Mouse (Mus musculus): ENCODE results near the gene Dtnb. TPM values are rescaled to one million over a fixed set of nuclear protein-coding genes. Genes with fewer than 3 reads are reported as not detected.
A peak's percentile ranks its signal among the peaks of the same experiment; 100 is the strongest.

The Dtnb gene
- polyA plus RNA-seq, 1 experiment from 2014 or later = 12.6 TPM

- 81% methylated on average over 4 of the region's 4 CpGs for WGBS
These were observed 8.5 kb upstream of the Dtnb start for GRCm38 (mm10) chr12:3563659-3564058.

GRCm38 (mm10) chr12:3568461-3568991 is 3.7 kb upstream of the Dtnb start:
- no peaks in the 10 kb centered on the region for H3K4me1 ChIP-seq (replicated peaks; ENCODE audit: control insufficient read depth, insufficient read depth)
- DNase-seq (ENCODE audit: low spot score) = no peak

More at GRCm38 (mm10) chr12:3563659-3564058, 8.5 kb upstream of the Dtnb start:
- TF ChIP-seq CTCF (IDR thresholded peaks at IDR 0.05; ENCODE audit: low read depth) (no peak), EP300 (optimal IDR thresholded peaks at IDR 0.05) (no peak)
- Histone ChIP-seq H3K9me3 (ENCODE audit: control insufficient read depth, low read length) (no peaks in the 10 kb centered on the region), H3K27ac (replicated peaks) (no peak overlapping the region), H3K36me3 (ENCODE audit: control insufficient read depth, insufficient read depth, low read length) (no peaks in the 10 kb centered on the region), H3K4me3 (ENCODE audit: low read depth, low read length) (no peak overlapping the region), H3K27me3 (ENCODE audit: control insufficient read depth, insufficient read depth, low read length) (no peaks in the 10 kb centered on the region), H3K4me2 (replicated peaks; ENCODE audit: low read depth) (no peak overlapping the region), H3K9ac (ENCODE audit: low read length) (no peak overlapping the region), H3K4me1 (replicated peaks; ENCODE audit: control insufficient read depth, insufficient read depth) (no peaks in the 10 kb centered on the region)
- ATAC-seq (ENCODE audit: low FRiP score, low TSS enrichment) = no peak
- no peak for DNase-seq (ENCODE audit: low spot score)

GRCm38 (mm10) chr12:3570711-3571400 is 1.3 kb upstream of the Dtnb start:
- Histone ChIP-seq H3K9me3 (ENCODE audit: control insufficient read depth, low read length) (no peaks in the 10 kb centered on the region), H3K27me3 (ENCODE audit: control insufficient read depth, insufficient read depth, low read length) (no peaks in the 10 kb centered on the region), H3K36me3 (ENCODE audit: control insufficient read depth, insufficient read depth, low read length) (no peaks in the 10 kb centered on the region), H3K4me1 (replicated peaks; ENCODE audit: control insufficient read depth, insufficient read depth) (no peaks in the 10 kb centered on the region), H3K27ac (replicated peaks) (no peak overlapping the region), H3K4me3 (ENCODE audit: low read depth, low read length) (no peak overlapping the region), H3K9ac (ENCODE audit: low read length) (no peak overlapping the region), H3K4me2 (replicated peaks; ENCODE audit: low read depth) (no peak overlapping the region)
- no peak for TF ChIP-seq EP300 (optimal IDR thresholded peaks at IDR 0.05)
- TF ChIP-seq CTCF (IDR thresholded peaks at IDR 0.05; ENCODE audit: low read depth) = no peak
- ATAC-seq (ENCODE audit: low FRiP score, low TSS enrichment) (no peak), DNase-seq (ENCODE audit: low spot score) (no peak)
- WGBS = 79% methylated on average over 4 of the region's 4 CpGs

More at GRCm38 (mm10) chr12:3568461-3568991, 3.7 kb upstream of the Dtnb start:
- Histone ChIP-seq H3K4me2 (replicated peaks; ENCODE audit: low read depth) (no peak overlapping the region), H3K36me3 (ENCODE audit: control insufficient read depth, insufficient read depth, low read length) (no peaks in the 10 kb centered on the region), H3K9ac (ENCODE audit: low read length) (no peak overlapping the region), H3K27ac (replicated peaks) (no peak overlapping the region), H3K9me3 (ENCODE audit: control insufficient read depth, low read length) (no peaks in the 10 kb centered on the region), H3K27me3 (ENCODE audit: control insufficient read depth, insufficient read depth, low read length) (no peaks in the 10 kb centered on the region), H3K4me3 (ENCODE audit: low read depth, low read length) (no peak overlapping the region)
- ATAC-seq (ENCODE audit: low FRiP score, low TSS enrichment) = no peak
- 74% methylated on average over 5 of the region's 5 CpGs for WGBS
- TF ChIP-seq CTCF (IDR thresholded peaks at IDR 0.05; ENCODE audit: low read depth) = no peak

- Histone ChIP-seq H3K36me3 (ENCODE audit: control insufficient read depth, insufficient read depth, low read length) (no peaks in the 10 kb centered on the region), H3K4me1 (replicated peaks; ENCODE audit: control insufficient read depth, insufficient read depth) (no peaks in the 10 kb centered on the region), H3K4me2 (replicated peaks; ENCODE audit: low read depth) (peak overlapping the region; percentile 76), H3K4me3 (ENCODE audit: low read depth, low read length) (peak overlapping the region; percentile 86), H3K9ac (ENCODE audit: low read length) (peak overlapping the region; percentile 90), H3K27me3 (ENCODE audit: control insufficient read depth, insufficient read depth, low read length) (no peaks in the 10 kb centered on the region), H3K9me3 (ENCODE audit: control insufficient read depth, low read length) (no peaks in the 10 kb centered on the region), H3K27ac (replicated peaks) (peak overlapping the region; percentile 92)
- WGBS = under 1% methylated on average over 41 of the region's 53 CpGs
- peak; percentile 74 for ATAC-seq (ENCODE audit: low FRiP score, low TSS enrichment)
- TF ChIP-seq CTCF (IDR thresholded peaks at IDR 0.05; ENCODE audit: low read depth) = no peak
- no peak for TF ChIP-seq EP300 (optimal IDR thresholded peaks at IDR 0.05)
- DNase-seq (ENCODE audit: low spot score) = peak; percentile 70
These were observed 608 bp downstream of the Dtnb start for GRCm38 (mm10) chr12:3572581-3573397.

GRCm38 (mm10) chr12:3573410-3573809 is 1.2 kb downstream of the Dtnb start:
- Histone ChIP-seq H3K36me3 (ENCODE audit: control insufficient read depth, insufficient read depth, low read length) (no peaks in the 10 kb centered on the region), H3K9me3 (ENCODE audit: control insufficient read depth, low read length) (no peaks in the 10 kb centered on the region), H3K4me2 (replicated peaks; ENCODE audit: low read depth) (peak overlapping the region; percentile 76), H3K27me3 (ENCODE audit: control insufficient read depth, insufficient read depth, low read length) (no peaks in the 10 kb centered on the region), H3K9ac (ENCODE audit: low read length) (peak overlapping the region; percentile 90), H3K4me1 (replicated peaks; ENCODE audit: control insufficient read depth, insufficient read depth) (no peaks in the 10 kb centered on the region), H3K4me3 (ENCODE audit: low read depth, low read length) (peak overlapping the region; percentile 86), H3K27ac (replicated peaks) (no peak overlapping the region)
- TF ChIP-seq EP300 (optimal IDR thresholded peaks at IDR 0.05) = no peak
- no peak for TF ChIP-seq CTCF (IDR thresholded peaks at IDR 0.05; ENCODE audit: low read depth)
- no peak for ATAC-seq (ENCODE audit: low FRiP score, low TSS enrichment)
- WGBS = 29% methylated on average over 6 of the region's 6 CpGs
- DNase-seq (ENCODE audit: low spot score) = no peak

Data from stomach, postnatal 0 days (tissue).